Mouse (Mus musculus): ENCODE measurements around the gene 3100002H09Rik. TPM values are rescaled to one million over a fixed set of nuclear protein-coding genes. Genes with fewer than 3 reads are reported as not detected.

3100002H09Rik gene
- total and polyA plus RNA-seq, 3 experiments = 0.27 TPM; not detected in 2

DNA sequence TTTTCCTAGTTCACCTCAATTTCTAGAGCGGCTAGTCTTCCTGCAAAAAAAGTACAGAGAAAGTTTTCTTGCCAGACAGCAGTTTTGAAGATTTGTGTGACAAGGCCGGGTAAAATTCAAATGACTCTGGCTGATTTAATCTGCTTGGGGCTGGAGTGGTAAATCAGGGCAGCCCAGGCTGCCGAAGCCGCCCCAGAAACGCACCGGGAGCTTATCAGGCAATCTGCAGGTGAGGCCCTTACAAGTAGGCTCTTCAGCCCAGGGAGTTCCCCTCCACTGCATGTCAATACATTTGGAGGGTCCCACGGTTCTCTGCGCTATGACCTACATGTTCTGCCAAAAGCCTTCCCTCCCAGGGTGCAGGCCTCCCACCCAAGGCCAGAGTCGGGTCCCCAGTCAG lies 6.9 kb downstream of the 3100002H09Rik start:
- Histone ChIP-seq H3K4me3 (ENCODE audit: low read depth, low read length) (no peak overlapping the region; the same call in 1 of the 2 replicates), H3K9me3 (replicated peaks) (no peaks in the 10 kb centered on the region), H3K4me1 (ENCODE audit: insufficient read depth, low read depth, low read length) (peaks cover 51% of the 10 kb centered on the region), H3K36me3 (replicated peaks) (no peaks in the 10 kb centered on the region), H3K27me3 (ENCODE audit: insufficient read depth, low read length) (peaks cover 11% of the 10 kb centered on the region)
- no peak for TF ChIP-seq POLR2AphosphoS5 (IDR thresholded peaks at IDR 0.05; ENCODE audit: insufficient replicate concordance, low read depth, low read length)
- TF ChIP-seq GATA2 (IDR thresholded peaks at IDR 0.05; ENCODE audit: borderline replicate concordance, low read depth, low read length) = no peak
- ATAC-seq (ENCODE audit: extremely low read depth, insufficient number of reproducible peaks, low FRiP score, poor library complexity, severe bottlenecking) (no peak), DNase-seq (ENCODE audit: low spot score) (no peak)

DNA sequence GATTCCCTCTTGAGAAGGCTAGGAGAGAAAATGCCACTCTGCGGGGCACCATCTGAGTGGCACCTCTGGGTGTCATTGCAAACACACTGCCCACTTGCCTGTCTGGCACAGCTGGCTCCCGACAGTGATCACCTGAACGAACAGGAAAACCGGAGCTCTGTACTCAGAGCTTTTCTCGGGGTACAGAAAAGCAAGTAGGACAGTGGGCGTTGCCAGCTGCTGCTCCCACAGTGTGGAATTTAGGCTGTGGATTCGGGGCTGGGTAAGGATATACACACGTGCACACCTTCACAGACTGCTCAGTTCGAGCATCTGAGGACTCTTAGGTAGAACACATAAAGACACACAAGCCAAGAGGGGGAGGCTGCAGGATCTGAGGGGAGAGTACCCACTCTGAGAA lies 14.7 kb downstream of the 3100002H09Rik start:
- DNase-seq (ENCODE audit: low spot score) = no peak
- no peak overlapping the region for H3K4me3 ChIP-seq (ENCODE audit: low read depth, low read length)
- H3K36me3 ChIP-seq (replicated peaks) = no peaks in the 10 kb centered on the region
- TF ChIP-seq GATA2 (IDR thresholded peaks at IDR 0.05; ENCODE audit: borderline replicate concordance, low read depth, low read length) (no peak), GATA1 (IDR thresholded peaks at IDR 0.05; ENCODE audit: borderline replicate concordance, low read length) (no peak)
- H3K4me1 ChIP-seq (ENCODE audit: insufficient read depth, low read depth, low read length) = no peaks in the 10 kb centered on the region; the same call in 1 of the 2 replicates
- H3K9me3 ChIP-seq (replicated peaks) = no peaks in the 10 kb centered on the region
- H3K27me3 ChIP-seq (ENCODE audit: insufficient read depth, low read length) = peaks cover 20% of the 10 kb centered on the region; the same call in 1 of the 2 replicates
- ATAC-seq (ENCODE audit: extremely low read depth, insufficient number of reproducible peaks, low FRiP score, poor library complexity, severe bottlenecking) = no peak

DNA sequence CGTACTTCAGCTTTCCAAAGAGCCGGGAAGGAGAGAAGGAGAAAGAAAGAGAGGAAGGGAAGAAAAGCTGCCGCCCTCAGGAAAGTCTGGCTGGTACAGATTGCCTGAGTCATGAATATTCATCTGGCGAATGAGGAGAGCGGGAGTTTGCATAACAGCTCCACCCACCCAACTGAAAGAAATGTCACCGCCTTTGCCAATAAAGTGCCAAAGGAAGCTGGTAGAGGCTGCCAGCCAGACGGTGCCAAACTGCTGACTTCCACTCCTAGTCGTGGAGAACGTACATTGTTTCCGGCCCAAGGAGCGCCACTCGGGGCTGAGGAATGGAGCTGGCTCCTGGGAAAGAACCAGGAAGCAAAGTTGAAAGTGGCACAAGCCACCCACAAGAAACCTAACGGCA lies 15.7 kb downstream of the 3100002H09Rik start:
- Histone ChIP-seq H3K4me1 (ENCODE audit: insufficient read depth, low read depth, low read length) (no peaks in the 10 kb centered on the region; the same call in 1 of the 2 replicates), H3K9me3 (replicated peaks) (no peaks in the 10 kb centered on the region), H3K36me3 (replicated peaks) (no peaks in the 10 kb centered on the region), H3K27me3 (ENCODE audit: insufficient read depth, low read length) (peaks cover 20% of the 10 kb centered on the region; the same call in 1 of the 2 replicates), H3K4me3 (ENCODE audit: low read depth, low read length) (no peak overlapping the region)
- no peak for TF ChIP-seq GATA2 (IDR thresholded peaks at IDR 0.05; ENCODE audit: borderline replicate concordance, low read depth, low read length)
- no peak for TF ChIP-seq POLR2AphosphoS5 (IDR thresholded peaks at IDR 0.05; ENCODE audit: insufficient replicate concordance, low read depth, low read length)
- TF ChIP-seq GATA1 (IDR thresholded peaks at IDR 0.05; ENCODE audit: borderline replicate concordance, low read length) = no peak
- no peak for TF ChIP-seq CTCF (IDR thresholded peaks at IDR 0.05; ENCODE audit: low read depth, low read length)
- TF ChIP-seq TAL1 (conservative IDR thresholded peaks at IDR 0.05; ENCODE audit: low read depth, low read length) = no peak
- DNase-seq (ENCODE audit: low spot score) = no peak
- ATAC-seq (ENCODE audit: extremely low read depth, insufficient number of reproducible peaks, low FRiP score, poor library complexity, severe bottlenecking) = no peak

DNA sequence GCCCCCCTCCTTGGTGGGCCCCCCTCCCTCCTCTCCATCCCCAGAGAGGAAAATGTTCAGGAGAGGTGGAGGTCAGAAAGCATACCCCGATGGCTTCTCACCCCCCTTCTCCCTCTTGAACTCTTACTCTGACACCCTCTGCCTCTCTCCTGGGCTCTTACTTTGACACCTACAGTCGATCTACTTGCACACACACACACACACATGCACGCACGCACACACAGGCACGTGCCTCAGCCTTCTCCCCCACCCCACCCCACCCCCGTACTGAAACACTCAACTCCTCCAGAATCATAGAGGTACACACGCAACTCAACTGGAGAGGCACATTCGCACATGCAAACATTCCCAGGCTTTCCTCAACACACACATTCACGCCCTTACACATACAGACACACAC lies 16.9 kb downstream of the 3100002H09Rik start:
- DNase-seq (ENCODE audit: low spot score) = no peak
- H3K27me3 ChIP-seq (ENCODE audit: insufficient read depth, low read length) = peaks cover 24% of the 10 kb centered on the region; the same call in 1 of the 2 replicates
- H3K36me3 ChIP-seq (replicated peaks) = no peaks in the 10 kb centered on the region
- TF ChIP-seq TAL1 (conservative IDR thresholded peaks at IDR 0.05; ENCODE audit: low read depth, low read length) (no peak), GATA1 (IDR thresholded peaks at IDR 0.05; ENCODE audit: borderline replicate concordance, low read length) (no peak)
- H3K4me3 ChIP-seq (ENCODE audit: low read depth, low read length) = no peak overlapping the region
- no peak for ATAC-seq (ENCODE audit: extremely low read depth, insufficient number of reproducible peaks, low FRiP score, poor library complexity, severe bottlenecking)
- no peaks in the 10 kb centered on the region; the same call in 1 of the 2 replicates for H3K4me1 ChIP-seq (ENCODE audit: insufficient read depth, low read depth, low read length)
- no peaks in the 10 kb centered on the region for H3K9me3 ChIP-seq (replicated peaks)

DNA sequence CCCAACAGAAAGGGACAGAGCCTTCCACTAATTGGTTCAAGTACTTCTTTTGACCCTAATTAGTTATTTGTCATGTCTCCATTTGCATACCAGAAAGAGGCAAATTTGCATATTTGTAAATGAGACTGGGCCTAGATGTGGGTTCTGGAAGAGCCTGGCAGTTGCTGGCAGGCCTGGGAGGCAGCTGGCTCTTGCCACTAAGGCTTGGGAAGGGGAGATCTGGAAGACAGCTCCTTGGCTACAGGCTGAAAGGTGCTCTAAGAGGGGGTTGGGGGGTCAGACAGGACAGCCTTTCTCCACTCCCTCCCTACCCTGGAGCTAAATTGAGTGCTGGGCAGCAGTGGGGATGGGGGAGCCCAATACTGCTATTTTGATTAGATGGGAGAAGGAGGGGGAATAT lies 17.4 kb downstream of the 3100002H09Rik start:
- Histone ChIP-seq H3K9me3 (replicated peaks) (no peaks in the 10 kb centered on the region), H3K4me3 (ENCODE audit: low read depth, low read length) (no peak overlapping the region), H3K4me1 (ENCODE audit: insufficient read depth, low read depth, low read length) (no peaks in the 10 kb centered on the region; the same call in 1 of the 2 replicates), H3K27me3 (ENCODE audit: insufficient read depth, low read length) (peaks cover 26% of the 10 kb centered on the region; the same call in 1 of the 2 replicates), H3K36me3 (replicated peaks) (no peaks in the 10 kb centered on the region)
- TF ChIP-seq TAL1 (conservative IDR thresholded peaks at IDR 0.05; ENCODE audit: low read depth, low read length) (no peak), GATA2 (IDR thresholded peaks at IDR 0.05; ENCODE audit: borderline replicate concordance, low read depth, low read length) (no peak), GATA1 (IDR thresholded peaks at IDR 0.05; ENCODE audit: borderline replicate concordance, low read length) (no peak), CTCF (IDR thresholded peaks at IDR 0.05; ENCODE audit: low read depth, low read length) (no peak), POLR2AphosphoS5 (IDR thresholded peaks at IDR 0.05; ENCODE audit: insufficient replicate concordance, low read depth, low read length) (no peak)
- ATAC-seq (ENCODE audit: extremely low read depth, insufficient number of reproducible peaks, low FRiP score, poor library complexity, severe bottlenecking) (no peak), DNase-seq (ENCODE audit: low spot score) (no peak)

DNA sequence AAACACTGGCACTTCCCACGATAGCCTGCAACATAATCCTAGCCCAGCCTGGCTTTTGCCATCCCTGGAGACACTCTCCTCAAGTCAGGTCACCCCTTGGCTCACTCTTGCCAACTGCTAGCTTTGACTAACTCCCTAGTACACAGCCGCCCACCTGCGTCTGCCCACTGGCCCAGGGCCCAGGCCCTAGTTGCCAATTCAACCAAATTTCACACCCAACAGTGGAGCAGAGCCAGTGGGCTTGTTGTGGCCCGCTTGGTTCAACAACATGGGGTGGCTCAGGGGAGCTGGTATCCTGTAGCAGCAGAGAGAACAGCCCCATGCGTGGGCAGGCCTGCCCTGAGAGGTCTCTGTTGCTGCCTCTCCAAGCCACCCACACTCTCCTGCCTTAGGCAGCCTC lies 18.4 kb downstream of the 3100002H09Rik start:
- Histone ChIP-seq H3K4me3 (ENCODE audit: low read depth, low read length) (no peak overlapping the region), H3K36me3 (replicated peaks) (no peaks in the 10 kb centered on the region), H3K9me3 (replicated peaks) (no peaks in the 10 kb centered on the region), H3K4me1 (ENCODE audit: insufficient read depth, low read depth, low read length) (no peaks in the 10 kb centered on the region), H3K27me3 (ENCODE audit: insufficient read depth, low read length) (peaks cover 21% of the 10 kb centered on the region; the same call in 1 of the 2 replicates)
- ATAC-seq (ENCODE audit: extremely low read depth, insufficient number of reproducible peaks, low FRiP score, poor library complexity, severe bottlenecking) (no peak), DNase-seq (ENCODE audit: low spot score) (no peak)
- TF ChIP-seq POLR2AphosphoS5 (IDR thresholded peaks at IDR 0.05; ENCODE audit: insufficient replicate concordance, low read depth, low read length) (no peak), GATA2 (IDR thresholded peaks at IDR 0.05; ENCODE audit: borderline replicate concordance, low read depth, low read length) (no peak), TAL1 (conservative IDR thresholded peaks at IDR 0.05; ENCODE audit: low read depth, low read length) (no peak), GATA1 (IDR thresholded peaks at IDR 0.05; ENCODE audit: borderline replicate concordance, low read length) (no peak), CTCF (IDR thresholded peaks at IDR 0.05; ENCODE audit: low read depth, low read length) (no peak)

DNA sequence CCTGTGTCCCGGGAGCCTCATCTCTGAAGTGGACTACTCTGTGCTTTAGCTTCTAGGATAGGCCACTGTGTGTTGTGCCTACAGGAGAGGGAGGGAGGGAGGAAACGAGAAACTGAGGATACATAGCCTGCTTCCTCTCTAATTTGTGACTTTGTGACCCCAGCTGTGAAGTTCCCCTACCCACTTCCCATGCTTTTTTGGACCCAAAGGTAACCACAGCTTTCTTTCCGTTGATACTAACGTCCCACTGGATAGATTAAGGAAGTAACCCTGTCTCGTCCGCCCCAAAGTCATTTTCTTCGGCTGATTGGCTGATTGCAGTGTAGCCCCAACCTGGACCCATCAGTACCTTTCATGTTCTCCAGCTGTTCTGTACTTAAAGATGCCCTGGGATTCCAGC lies 29.9 kb downstream of the 3100002H09Rik start:
- Histone ChIP-seq H3K4me3 (ENCODE audit: low read depth, low read length) (no peak overlapping the region), H3K36me3 (replicated peaks) (no peaks in the 10 kb centered on the region), H3K4me1 (ENCODE audit: insufficient read depth, low read depth, low read length) (no peaks in the 10 kb centered on the region), H3K9me3 (replicated peaks) (no peaks in the 10 kb centered on the region), H3K27me3 (ENCODE audit: insufficient read depth, low read length) (peaks cover 31% of the 10 kb centered on the region)
- no peak for DNase-seq (ENCODE audit: low spot score)
- no peak for ATAC-seq (ENCODE audit: extremely low read depth, insufficient number of reproducible peaks, low FRiP score, poor library complexity, severe bottlenecking)
- no peak for TF ChIP-seq POLR2AphosphoS5 (IDR thresholded peaks at IDR 0.05; ENCODE audit: insufficient replicate concordance, low read depth, low read length)
- no peak for TF ChIP-seq GATA2 (IDR thresholded peaks at IDR 0.05; ENCODE audit: borderline replicate concordance, low read depth, low read length)
- TF ChIP-seq GATA1 (IDR thresholded peaks at IDR 0.05; ENCODE audit: borderline replicate concordance, low read length) = no peak
- no peak for TF ChIP-seq TAL1 (conservative IDR thresholded peaks at IDR 0.05; ENCODE audit: low read depth, low read length)
- no peak for TF ChIP-seq CTCF (IDR thresholded peaks at IDR 0.05; ENCODE audit: low read depth, low read length)
